Mouse (Mus musculus) adrenal gland, postnatal 36 days (tissue): ENCODE measurements around the gene C1qc. TPM values are rescaled to one million over a fixed set of nuclear protein-coding genes. Genes with fewer than 3 reads are reported as not detected.
A peak's percentile ranks its signal among the peaks of the same experiment; 100 is the strongest.

Source experiments
- DNase-seq, 2 experiments: peaks; one replicate each; pipeline ENCODE4 v3.0.0; 2021; ENCODE audit warnings: mixed read lengths in 1 of 2
- total RNA-seq, 2 experiments: library from RNA; stranded (reverse); gene quantifications; 2 replicates each; pipeline ENCODE4 v1.2.3; 2021

C1qc gene
- total RNA-seq, 2 experiments from 2014 or later, result 30.6 to 58.1 TPM

DNA sequence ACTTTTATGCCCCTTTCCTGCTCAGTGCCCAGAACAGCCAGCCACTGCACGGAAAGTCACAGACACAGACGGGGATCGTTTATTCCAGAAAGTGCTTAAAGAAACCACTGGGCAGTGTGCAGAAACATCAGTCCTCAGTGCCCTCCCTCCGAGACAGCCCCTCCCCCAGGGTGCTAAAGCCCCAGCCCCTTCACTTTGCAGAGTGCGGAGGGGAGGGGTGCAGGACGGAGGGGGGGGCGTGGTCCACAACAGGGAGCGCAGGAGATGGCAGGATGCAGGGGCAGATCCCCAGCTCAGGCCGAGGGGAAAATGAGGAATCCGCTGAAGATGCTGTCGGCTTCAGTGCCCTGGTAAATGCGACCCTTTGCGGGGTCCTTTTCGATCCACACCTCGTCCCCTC, 3.0 kb upstream of the C1qc start:
- DNase-seq, result no peak

DNA sequence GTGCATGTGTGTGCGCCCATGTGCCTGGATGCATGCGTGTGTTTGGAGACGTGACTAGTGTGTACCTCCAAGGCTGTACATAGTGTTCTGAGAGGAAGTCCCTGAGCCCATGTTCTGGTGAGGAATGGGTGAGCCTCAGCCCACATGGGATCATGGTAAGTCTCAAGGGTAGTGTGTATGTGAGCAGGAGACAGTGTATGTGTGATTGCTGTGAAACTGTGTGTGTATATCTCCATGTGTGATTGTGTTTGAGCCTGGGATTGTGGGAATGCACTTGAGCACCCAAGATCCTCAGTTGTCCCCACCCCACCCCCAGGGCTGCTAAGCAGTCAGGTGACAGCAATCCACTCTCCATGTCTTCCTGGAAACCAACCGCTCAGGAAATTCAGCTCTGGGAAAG, 2.0 kb upstream of the C1qc start:
- DNase-seq, result no peak

DNA sequence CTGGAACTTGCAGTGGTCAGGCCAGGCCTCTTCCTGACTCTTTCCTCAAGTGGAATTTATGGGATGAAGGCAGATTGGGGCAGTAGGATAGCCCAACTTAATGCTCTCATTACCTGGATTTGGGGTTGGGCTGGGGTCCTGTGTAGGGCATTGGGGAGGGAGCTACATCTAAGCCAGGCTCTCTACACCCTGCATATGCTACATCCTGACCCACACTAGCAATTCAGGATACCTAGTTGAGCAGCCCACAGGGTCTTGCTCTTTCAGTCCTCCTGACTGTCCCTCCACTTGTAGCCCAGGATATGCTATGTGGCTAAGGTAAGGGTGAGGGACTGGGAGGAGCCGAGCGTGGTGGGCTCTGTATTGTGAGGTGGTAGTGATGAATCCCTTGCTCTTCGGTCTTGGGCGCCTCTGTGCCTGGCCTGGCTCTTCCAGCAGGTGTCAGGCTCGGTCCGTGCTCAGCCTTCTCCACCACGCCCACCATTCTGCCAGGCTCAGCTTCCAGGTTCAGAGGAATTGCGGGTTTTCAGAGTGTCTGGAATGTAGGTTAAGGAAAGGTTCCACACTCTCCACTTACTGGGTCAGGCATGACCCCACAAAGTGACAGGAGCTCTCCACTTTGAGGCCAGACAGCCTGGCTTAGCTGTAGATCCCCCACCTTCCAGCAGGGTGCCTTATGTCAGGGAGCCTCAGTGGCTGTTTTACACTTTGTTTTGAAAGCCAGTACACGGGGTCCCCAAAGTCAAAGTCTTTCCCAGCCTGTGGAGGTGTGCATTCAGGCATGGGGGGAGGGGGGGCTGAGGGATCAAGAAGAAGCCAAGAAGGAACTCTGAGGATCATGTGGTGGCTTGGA, 1.1 kb upstream of the C1qc start:
- peak; percentile 24 to 35 for DNase-seq

DNA sequence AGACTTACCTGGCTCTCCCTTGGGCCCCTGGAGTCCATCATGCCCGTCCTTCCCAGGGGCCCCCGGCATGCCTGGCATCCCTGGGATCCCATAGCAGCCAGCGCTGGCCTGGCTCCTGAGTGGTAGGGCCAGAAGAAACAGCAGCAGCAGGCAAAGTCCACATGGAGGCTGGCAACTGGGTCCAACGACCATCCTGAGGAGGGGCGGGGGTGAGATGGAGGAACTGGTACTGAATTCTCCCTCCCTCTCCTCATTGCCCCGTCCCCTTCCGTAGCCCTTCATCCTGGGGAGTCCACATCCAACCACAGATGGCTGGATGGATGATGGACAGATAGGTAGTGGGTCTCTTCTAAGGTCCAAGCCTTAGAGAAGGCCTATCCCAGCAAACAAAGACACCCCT, 494 bp downstream of the C1qc start:
- no peak for DNase-seq

DNA sequence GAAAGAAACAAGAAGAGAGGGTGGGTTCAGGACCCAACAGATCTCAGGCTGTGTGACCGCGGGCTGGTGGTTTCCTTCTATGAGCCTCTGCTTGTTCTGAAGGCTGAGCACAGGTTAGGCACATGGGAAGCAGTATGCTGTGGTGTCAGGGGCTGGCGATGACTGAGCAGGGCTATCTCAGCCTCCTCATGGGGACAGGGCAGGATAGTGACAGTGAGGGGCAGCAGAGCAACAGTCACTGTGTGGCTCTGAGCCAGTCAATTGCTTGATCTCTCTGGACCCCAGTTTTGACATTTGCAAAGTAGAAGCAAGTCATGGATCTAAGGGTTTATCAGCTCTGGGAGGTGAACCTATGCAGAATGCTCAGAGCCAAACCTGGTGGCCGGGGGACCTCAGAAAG, 1.8 kb downstream of the C1qc start:
- DNase-seq, result no peak

DNA sequence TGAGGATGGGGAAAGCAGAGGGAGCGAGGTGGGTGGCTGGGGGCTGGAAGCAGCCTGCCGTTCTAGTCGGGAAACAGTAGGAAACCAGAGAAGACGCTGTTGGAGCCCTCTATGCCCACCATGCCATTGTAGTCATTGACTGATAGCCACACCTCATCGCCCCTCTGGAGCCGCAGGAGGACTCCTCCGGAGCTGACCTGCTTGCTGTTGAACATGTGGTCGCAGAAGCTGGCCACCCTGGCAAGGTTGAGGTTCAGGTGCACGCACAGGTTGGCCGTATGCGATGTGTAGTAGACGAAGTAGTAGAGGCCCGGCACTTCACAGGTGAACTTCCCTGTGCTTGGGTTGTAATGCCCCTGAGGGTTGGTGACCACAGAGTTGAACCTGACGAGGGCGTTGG, 2.9 kb downstream of the C1qc start:
- DNase-seq, result no peak

DNA sequence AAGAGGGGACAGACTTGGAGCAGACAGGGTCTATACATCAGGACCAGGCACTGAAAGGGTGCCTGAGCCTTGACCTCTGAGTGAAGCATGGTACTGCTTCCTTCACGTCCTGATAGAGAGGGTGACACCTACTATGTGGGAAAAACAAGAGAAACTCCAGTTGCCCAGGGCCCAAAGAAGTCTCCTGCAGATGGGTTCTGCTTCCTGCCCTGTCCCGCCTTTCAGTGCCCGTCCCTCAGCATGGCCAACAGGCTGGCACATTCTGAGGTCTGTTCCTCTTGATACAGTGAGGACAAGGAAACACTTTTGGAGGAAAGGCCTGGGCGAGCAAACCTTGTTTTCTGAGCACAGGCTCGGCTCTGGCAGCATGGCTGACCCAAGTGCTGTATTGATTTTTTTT, 5.2 kb downstream of the C1qc start:
- DNase-seq, result no peak

DNA sequence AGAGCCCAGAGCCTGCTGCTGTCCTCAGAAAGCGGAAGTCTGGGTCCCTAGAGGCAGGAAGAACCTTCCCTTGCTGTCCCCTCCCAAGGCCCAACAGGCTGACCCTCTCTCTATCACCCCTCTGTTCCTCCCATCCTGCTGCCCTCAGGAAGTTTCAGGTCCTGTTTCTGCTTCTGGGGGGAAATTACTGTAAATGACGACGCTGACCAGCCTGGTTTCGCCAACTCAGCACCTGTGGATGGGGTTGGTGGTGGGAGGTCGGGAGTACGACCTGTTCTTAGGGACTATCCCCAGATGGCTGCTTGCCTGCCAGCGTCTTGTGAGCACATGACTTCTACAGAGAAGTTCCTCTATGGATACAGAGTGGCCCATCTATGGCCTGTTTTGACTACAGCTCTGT, 6.8 kb downstream of the C1qc start, which contains the start of gene C1qb:
TSS of gene C1qb (minus strand) at position 87 of the 400 bp plus-strand sequence.
- peak in 1 of 2 experiments; percentile 29 for DNase-seq

DNA sequence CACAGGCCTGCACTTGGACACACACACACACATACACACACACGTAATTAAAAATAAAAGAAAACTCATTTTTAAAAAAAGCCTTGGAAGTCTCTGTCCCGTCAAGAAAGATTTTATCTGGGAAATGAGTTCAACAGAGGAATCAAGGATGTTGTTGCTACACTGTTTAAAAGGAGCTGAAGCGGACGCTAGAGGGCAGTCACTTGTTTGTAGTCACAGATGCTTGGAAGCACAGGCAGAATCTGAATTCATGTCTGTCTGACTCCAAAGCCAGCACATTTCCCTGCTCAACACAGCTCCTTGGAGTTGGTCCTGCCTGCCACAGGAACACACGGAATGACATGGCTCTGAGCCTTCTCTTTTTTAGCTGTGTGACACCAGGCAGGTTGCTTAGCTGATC, 14.3 kb downstream of the C1qc start:
- peak; percentile 11 to 41 for DNase-seq

DNA sequence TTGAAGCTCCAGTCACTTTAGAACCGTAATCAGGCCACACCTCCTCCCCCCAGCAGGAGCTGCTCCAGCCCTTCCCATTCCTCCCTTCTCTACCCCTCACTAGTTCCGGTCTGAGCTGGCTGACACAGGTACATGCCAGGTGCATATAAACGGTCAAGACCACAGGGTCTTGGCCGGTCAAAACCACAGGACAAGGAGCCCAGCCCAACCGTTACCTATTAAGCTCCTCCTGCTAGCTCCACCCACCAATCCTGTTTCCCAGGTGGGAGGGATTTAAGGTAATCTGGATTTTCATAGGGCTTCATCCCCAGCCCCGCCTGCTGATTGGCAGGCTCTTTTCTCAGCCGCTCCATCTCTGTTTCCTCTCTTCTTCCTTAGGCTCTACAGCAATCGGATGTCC, 14.7 kb downstream of the C1qc start:
- no peak for DNase-seq

DNA sequence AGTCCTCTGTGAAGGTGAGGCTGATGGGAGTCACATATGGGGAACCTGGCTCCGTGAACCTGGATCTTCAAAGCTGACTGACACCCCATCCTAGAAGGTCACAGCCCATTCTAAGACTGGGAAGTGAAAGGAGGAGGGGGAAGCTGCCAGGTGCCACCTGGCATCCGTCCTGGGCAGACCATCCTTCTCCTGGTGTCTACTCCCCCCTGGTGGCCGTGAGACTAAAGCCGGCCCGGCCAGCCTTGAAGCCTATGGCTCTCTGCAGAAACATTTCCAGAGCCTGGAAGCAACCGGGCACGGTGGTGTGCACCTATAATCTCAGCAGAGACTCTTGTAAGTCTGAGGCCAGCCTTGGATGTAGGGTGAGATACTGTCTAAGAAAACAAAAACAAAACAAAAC, 15.9 kb downstream of the C1qc start:
- peak; percentile 52 to 70 for DNase-seq

DNA sequence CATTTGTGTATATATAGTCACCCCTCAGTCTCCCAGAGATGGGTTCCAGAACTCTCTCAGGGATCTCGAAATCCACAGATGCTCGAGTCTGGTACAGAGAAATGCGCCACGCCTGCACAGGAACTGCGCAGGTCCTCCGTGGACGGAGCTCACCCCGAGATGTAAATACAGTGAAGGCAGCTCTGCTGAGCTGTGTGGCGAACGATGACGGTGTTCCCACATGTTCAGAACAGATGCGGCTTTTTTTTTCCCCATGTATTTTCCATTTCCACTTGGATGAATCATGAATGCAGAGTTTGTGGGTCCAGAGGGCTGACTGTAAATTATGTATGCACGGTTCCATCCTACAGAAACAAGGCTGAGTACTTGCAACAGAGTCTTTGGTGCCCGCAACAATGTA, 17.9 kb downstream of the C1qc start:
- DNase-seq, result no peak

DNA sequence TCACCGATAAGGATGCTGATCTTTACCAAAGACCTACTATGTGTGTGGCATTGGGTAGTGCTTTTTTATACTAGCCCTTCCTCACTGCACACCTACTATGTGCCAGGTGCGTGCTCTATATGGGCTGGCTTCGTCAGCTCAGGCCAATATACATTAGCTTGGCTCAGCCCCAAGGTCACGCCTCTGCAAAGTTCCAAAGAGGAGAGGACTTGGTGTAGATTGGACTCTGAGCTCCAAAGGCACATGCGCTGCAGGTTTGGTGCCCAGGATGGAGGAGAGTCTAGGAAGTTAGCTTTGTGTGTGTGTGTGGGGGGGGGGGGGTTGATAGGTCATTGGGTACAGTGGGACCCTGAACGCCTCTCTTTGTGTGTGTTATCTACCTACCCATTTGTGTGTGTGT, 24.5 kb downstream of the C1qc start:
- DNase-seq, result no peak

DNA sequence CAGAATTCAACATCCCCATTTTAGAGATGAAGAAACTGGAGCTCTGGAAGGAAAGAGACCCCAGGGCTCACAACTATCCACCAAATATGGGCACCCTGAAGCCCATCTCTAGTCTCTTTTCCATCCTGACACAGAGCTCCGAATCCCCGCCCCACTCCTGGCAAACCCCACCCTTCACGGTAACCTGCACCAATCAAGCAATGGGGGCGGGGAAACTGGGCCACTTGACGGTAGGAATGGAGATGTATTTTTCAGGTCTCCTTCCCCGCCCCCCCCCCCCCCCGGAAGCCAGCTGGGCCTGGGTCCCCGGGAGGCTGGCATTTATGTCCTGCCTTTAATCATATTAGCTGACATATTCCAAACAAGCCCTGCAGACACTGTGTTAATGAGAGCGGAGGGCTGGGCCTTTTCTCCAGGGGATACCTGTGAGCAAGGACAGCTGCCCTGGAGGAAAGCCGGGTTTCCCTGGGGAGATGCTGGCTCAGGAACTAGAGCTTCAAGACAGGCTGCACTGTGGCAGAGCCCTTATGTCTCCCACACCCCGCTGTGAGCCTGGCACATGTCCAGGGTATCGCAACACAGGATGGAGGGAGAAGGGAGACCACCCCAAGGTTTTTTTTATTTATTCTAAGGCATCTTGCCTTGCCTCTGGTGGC, 25.0 kb downstream of the C1qc start:
- no peak for DNase-seq

DNA sequence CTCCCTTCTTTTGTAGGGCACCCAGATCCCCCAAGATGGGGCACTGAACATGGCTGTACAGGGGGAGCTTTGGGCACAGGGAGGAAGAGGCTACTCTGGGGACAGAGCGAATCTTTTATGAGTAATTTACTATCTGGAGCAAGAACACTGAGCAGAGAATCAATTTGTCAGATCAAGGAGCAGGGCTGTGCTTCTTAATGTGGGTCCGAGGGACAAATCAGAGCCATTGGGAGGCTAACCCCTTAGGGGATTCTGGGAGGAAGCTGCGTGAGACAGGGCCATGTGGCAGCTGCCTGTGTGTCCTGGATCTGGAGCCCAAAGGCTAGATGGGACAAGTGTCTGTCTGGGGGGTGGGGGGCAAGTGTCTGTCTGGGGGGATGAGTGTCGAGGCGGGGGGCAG, 27.3 kb downstream of the C1qc start:
- DNase-seq, result no peak

DNA sequence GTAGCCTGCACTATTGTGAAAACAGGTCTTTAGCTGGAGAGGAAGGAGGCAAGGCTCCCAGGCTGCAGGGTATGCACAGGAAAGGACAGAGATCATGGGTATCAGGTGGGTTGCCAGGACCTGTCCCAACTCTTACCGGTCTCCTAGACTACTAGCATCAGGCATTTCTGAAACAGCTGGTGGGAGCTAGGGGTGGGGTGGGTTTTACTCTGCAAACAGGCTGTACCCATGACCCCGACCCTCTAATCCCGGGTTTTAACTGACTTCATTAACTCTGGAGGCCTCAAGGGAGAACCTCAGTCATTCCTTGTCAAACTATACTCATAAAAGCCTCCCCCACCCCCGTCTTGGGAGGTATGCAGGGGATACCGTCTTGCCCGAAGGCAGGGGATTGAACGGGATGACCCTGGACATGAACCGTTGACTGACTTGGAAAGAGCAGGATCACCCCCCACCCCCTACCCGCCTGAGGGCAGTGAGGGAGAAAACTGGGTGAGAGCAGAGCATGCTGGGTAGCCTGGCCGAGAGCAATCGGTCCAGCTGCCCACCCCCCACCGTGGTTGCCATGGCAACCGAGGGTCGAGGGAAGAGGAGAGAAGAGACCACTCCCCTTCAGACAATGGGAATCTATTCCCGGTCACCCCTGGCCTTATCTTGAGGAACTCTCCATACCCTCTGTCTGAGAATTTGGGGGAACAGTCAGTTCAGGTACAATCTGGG, 28.0 kb downstream of the C1qc start:
- DNase-seq, result no peak

DNA sequence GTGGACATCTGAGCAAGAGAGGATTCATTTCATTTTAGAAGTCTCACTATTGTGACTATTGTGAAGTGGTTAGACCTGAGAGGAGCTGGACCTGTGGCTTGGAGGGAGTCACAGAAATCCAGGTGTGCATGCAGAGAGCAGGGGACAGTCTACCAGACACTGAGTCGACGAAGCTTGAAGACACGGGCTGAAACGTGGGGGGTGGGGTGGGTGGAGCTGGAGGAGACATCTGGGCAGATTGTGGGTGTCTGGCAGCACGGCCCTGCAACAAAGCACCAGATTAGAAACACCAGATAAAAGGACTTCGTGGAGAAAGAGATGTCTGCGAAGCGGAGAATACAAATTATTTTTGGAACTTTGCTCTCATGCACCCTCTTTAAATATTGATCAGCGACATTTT, 29.3 kb downstream of the C1qc start:
- DNase-seq, result no peak

DNA sequence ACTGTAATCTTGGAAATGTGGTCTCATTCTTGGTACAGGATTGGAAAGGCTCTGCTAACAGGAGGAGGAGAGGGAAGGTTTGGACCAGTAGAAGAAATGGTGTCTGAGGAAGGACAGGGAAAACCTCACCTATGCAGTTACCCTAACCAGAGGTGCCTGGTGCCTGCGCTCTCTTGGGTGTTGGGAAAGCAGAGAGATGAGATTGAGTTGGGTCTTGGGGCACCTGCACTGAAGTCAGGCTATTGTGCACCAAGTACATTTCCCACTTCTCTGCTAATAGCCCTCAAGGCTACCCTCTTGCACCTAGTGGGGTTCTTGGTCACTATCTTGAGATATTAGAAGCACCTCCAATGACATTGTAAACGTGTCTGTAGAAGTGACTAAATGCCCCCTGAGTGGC, 30.5 kb downstream of the C1qc start:
- no peak for DNase-seq

DNA sequence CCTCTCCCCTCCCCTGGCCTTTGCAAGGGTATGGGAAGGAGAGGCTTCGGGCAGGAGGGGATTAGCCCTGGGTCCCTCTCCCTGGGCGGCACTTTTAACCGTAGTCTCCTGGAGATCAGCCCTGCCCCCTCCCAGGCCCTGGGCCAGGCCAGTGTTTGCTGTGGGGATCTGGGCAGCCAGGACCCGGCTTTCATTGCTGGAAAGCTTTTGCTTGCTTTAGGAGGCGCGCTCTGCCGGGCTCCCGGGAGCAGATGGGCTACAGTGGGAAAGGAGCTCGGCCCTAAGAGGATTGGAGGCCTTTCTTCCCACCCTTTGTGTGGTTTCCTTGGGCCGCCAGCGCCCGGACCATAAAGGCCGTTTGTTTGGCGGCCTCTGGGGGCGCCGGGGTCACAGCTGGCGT, 31.1 kb downstream of the C1qc start:
- DNase-seq, result no peak

DNA sequence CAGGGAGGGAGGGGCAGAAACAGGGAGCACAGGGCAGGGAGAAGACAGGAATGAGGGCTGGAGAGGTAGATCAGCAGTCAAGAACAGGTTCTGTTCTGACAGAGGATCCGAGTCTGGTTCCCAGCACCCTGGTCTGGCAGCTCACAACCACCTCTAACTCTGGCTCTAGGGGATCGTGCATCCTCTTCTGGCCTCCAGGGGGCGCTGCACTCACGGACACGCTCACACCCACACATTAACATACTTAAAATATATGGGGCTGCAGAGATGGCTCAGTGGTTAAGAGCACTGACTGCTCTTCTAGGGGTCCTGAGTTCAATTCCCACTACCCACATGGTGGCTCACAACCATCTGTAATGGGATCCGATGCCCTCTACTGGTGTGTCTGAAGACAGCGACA, 32.8 kb downstream of the C1qc start:
- DNase-seq, result no peak

DNA sequence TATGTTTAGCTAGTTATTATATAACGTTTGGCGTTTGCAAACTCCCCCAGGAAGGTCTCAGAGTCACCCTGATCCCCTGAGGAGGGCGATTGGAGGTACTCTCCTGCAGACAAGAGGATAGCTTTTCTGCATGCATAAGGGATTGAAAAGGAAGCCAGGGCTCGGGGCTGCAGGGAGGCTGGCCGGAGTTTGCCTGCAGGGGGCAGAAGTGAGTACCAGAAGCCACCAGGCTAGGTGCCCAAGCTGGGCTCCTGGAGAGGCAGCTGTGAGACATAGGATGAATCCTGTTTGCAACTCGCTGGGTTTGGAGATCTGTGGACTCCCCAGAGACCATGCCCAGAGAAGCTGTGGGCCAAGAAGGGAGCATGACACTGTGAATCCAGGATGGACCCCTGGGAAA, 37.8 kb downstream of the C1qc start:
- peak; percentile 30 to 37 for DNase-seq

DNA sequence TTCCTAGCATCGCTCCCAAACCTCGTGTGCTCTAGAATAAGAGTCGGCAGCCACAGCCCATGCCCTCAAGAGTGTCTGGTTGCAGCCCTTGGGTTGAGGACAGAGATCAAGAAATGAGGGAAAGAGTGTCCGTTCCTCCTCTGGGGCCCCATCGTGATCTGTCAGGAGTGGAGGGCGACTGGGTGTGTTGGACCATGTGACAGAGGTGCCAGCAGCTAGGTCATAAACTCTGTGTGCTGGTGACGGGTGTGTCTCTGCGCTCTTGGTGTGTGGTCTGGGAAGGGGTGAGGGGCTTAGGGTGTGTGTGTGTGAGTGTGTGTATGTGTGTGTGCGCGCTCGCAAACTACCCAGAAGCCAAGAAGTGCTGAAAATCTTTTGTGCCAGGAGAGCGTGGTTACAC, 39.9 kb downstream of the C1qc start:
- no peak for DNase-seq

DNA sequence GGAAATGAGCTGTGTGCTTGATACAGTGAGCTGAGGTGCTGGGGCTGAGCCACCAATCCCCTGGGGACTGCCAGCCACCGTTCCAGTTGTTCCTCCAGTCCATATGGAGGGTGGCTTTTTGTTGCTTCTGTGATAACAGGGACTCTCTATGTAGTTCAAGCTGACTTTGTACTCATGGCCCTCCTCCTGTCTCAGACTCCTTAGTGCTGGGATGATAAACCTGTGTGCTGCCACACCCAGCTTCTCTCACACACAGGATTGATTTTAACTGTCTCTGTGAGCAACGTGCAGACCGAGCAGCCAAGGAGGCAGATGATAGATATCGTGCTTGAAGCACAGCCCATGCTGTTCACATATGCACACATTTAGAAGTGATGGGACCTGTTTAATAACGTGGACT, 40.7 kb downstream of the C1qc start:
- DNase-seq, result no peak
